Mouse (Mus musculus) Patski (cell line): ENCODE results near the gene Slc13a4. TPM values are rescaled to one million over a fixed set of nuclear protein-coding genes. Genes with fewer than 3 reads are reported as not detected.

Source experiments
- ATAC-seq: fragments of 100-300 bp; one replicate; pipeline ENCODE4 v1.8.0; 2021
- CTCF ChIA-PET: fragments of 350-600 bp; sonication (Branson Sonifier 250); formaldehyde crosslinking; loops from one replicate; lab custom pipeline; 2022; ENCODE audit warnings: inconsistent platforms; lab: Charles Lee
- POLR2A ChIA-PET: fragments of 350-600 bp; sonication (Branson Sonifier 250); formaldehyde crosslinking; loops from one replicate; lab custom pipeline; 2022; ENCODE audit warnings: antibody characterized with exemption, inconsistent platforms; lab: Charles Lee
- DNase-seq: peaks from one replicate; pipeline ENCODE4 v3.0.0-alpha.2; 2011; ENCODE audit warnings: low read depth, low spot score
- H3K27me3 ChIP-seq: fragments of 371-371 bp; one replicate; pipeline ENCODE4 v1.5.1; 2021
- CTCF ChIP-seq: fragments of 100-300 bp; IDR thresholded peaks from one replicate; pipeline ENCODE4 v1.5.1; 2021
- in situ Hi-C: fragments of 300-500 bp; cut with MboI; formaldehyde crosslinking; loops from 3 replicates; pipeline ENCODE4 v1.11.1; 2018; ENCODE audit warnings: low pct_unique_long_range_greater_than_20kb, mixed read lengths
- polyA plus RNA-seq: library from polyadenylated mRNA; unstranded; gene quantifications from one replicate; pipeline ENCODE4 v1.2.3, GENCODE M21; 2021

Gene Slc13a4
- polyA plus RNA-seq, 1 experiment from 2014 or later: not detected

- no peak for ATAC-seq
- DNase-seq: no peak
- TF ChIP-seq CTCF: no peak
- ChIA-PET POLR2A (no interaction called here), CTCF (no interaction called here)
- in situ Hi-C loops: no loop called here
- peaks cover 10% of the 10 kb centered on the region for H3K27me3 ChIP-seq
Measured at GRCm38 (mm10) chr6:35309406-35309805, 1.5 kb upstream of the Slc13a4 start.

GRCm38 (mm10) chr6:35307136-35307535 lies 795 bp downstream of the Slc13a4 start:
- ChIA-PET CTCF (no interaction called here), POLR2A (no interaction called here)
- ATAC-seq (no peak), DNase-seq (no peak)
- in situ Hi-C loops: no loop called here
- no peak for TF ChIP-seq CTCF
- H3K27me3 ChIP-seq: peaks cover 8% of the 10 kb centered on the region

- ChIA-PET POLR2A (interaction anchor here (0.6 kb wide), 1 partner anchor 11 kb away, joined by 6 read pairs; no protein-coding TSS in a partner anchor), CTCF (no interaction called here)
- no peak for ATAC-seq
- in situ Hi-C loops: no loop called here
- peaks cover 5% of the 10 kb centered on the region for H3K27me3 ChIP-seq
- no peak for DNase-seq
- TF ChIP-seq CTCF: no peak
Measured at GRCm38 (mm10) chr6:35303355-35303900, 4.5 kb downstream of the Slc13a4 start.

- no peak for ATAC-seq
- in situ Hi-C loops: no loop called here
Measured at GRCm38 (mm10) chr6:35302581-35302980, 5.3 kb downstream of the Slc13a4 start.

DNA sequence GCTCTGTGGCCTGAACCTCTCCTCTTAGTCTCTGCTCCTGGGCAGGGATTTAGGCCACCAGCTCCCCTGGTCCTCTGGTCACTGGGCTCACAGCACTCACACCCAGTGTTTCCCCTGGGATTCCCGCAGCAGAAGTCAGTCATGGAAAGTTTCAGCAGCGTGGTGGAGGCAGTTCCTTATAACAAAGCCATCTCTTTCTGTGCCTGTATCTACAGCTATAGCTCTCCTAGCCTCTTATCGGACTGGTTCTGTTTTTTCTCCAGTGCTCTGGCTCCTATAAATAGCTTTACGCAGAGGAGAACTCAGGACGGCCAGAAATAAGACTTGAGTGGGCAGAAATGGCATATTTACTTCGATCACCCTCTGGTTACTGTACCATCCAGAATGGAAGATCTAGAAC lies 9.6 kb downstream of the Slc13a4 start:
- in situ Hi-C loops: no loop called here
- ATAC-seq (no peak), DNase-seq (no peak)
- CTCF ChIA-PET: interaction anchor here (0.8 to 2.0 kb wide), 4 partner anchors 10 to 54 kb away, joined by 3 to 11 read pairs (median 4); no protein-coding TSS in a partner anchor
- no peaks in the 10 kb centered on the region for H3K27me3 ChIP-seq
- no peak for TF ChIP-seq CTCF
- POLR2A ChIA-PET: interaction anchor here (0.9 kb wide), 1 partner anchor 21 kb away, joined by 3 read pairs; no protein-coding TSS in a partner anchor

More at GRCm38 (mm10) chr6:35302581-35302980, 5.3 kb downstream of the Slc13a4 start:
- POLR2A ChIA-PET: no interaction called here
- CTCF ChIA-PET: interaction anchor here (1.6 kb wide), 1 partner anchor 9 kb away, joined by 4 read pairs; no protein-coding TSS in a partner anchor
- no peak for DNase-seq
- H3K27me3 ChIP-seq: peaks cover 5% of the 10 kb centered on the region
- no peak for TF ChIP-seq CTCF

DNA sequence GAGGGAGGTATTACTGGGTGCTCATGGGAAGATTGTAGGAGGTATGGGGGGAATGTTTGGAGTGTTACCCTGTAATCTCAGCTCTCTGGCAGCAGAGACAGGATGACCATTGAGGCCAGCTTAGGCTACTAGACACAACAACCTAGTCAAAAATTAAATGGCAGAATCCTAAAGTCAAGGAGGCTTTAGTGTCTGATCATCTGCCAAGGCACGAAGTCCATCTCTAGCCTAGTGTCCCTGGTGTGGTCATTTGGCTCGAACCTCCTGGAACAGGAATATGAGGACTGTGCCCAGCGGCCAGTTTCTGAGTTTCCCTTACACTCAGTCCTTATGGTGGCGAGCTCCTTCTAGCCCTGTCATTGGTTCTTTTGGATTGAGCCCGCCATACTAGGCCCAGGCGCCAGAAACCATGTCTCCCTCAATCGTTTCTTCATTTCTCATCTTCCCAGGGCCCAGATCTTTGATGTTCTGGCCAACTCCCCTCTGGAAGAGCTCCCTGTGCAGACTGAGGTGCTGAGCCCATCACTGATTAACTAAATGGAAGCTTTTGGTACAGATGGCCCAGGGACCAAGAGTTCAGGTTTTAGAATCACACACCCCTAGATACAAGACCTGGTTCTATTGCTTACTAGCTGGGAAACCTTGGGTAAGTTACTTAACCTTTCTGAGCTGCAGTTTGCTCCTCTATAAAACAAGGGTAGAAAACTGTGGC lies 10.3 kb downstream of the Slc13a4 start:
- ChIA-PET POLR2A (interaction anchor here (0.9 kb wide), 1 partner anchor 21 kb away, joined by 3 read pairs; no protein-coding TSS in a partner anchor), CTCF (interaction anchor here (1.0 to 2.0 kb wide), 4 partner anchors 9 to 51 kb away, joined by 3 to 11 read pairs (median 4); no protein-coding TSS in a partner anchor)
- in situ Hi-C loops: no loop called here
- no peak for DNase-seq
- ATAC-seq: no peak
- no peak for TF ChIP-seq CTCF
- no peaks in the 10 kb centered on the region for H3K27me3 ChIP-seq

GRCm38 (mm10) chr6:35297001-35297400 lies 10.9 kb downstream of the Slc13a4 start:
- ChIA-PET CTCF (interaction anchor here (1.0 to 2.2 kb wide), 3 partner anchors 9 to 51 kb away, joined by 3 to 11 read pairs (median 4); no protein-coding TSS in a partner anchor), POLR2A (no interaction called here)
- in situ Hi-C loops: no loop called here
- ATAC-seq (no peak), DNase-seq (no peak)
- TF ChIP-seq CTCF: no peak
- H3K27me3 ChIP-seq: no peaks in the 10 kb centered on the region

- ATAC-seq (no peak), DNase-seq (no peak)
- in situ Hi-C loops: no loop called here
- TF ChIP-seq CTCF: no peak
- ChIA-PET CTCF (interaction anchor here (2.2 kb wide), 1 partner anchor 26 kb away, joined by 4 read pairs; no protein-coding TSS in a partner anchor), POLR2A (no interaction called here)
- no peaks in the 10 kb centered on the region for H3K27me3 ChIP-seq
Measured at GRCm38 (mm10) chr6:35294964-35295363, 13.0 kb downstream of the Slc13a4 start.

GRCm38 (mm10) chr6:35289676-35290075 lies 18.3 kb downstream of the Slc13a4 start:
- DNase-seq: no peak
- in situ Hi-C loops: loop anchor here (10.0 kb wide), 1 partner anchor 85 kb away; no protein-coding TSS in a partner anchor
- ATAC-seq: no peak
- ChIA-PET POLR2A (no interaction called here), CTCF (no interaction called here)
- H3K27me3 ChIP-seq: no peaks in the 10 kb centered on the region
- no peak for TF ChIP-seq CTCF

GRCm38 (mm10) chr6:35288920-35289319 lies 19.0 kb downstream of the Slc13a4 start:
- DNase-seq: no peak
- ChIA-PET CTCF (interaction anchor here (1.0 to 2.4 kb wide), 4 partner anchors 9 to 92 kb away, joined by 3 to 13 read pairs (median 7); no protein-coding TSS in a partner anchor), POLR2A (no interaction called here)
- no peaks in the 10 kb centered on the region for H3K27me3 ChIP-seq
- no peak for TF ChIP-seq CTCF
- ATAC-seq: no peak
- in situ Hi-C loops: loop anchor here (10.0 kb wide), 1 partner anchor 86 kb away; no protein-coding TSS in a partner anchor
